Mouse (Mus musculus) stomach, embryonic 14.5 days (tissue): ENCODE data around the gene Atp2b2. TPM values are rescaled to one million over a fixed set of nuclear protein-coding genes. Genes with fewer than 3 reads are reported as not detected.

ENCODE experiments used
- ATAC-seq: fragments of 200-750 bp; cut with Nextera tagmentation; 2 replicates; pipeline ENCODE4 v1.8.0; 2017; ENCODE audit warnings: low read depth, moderate TSS enrichment; ENCODE audit not compliant: insufficient number of reproducible peaks, insufficient read depth, low FRiP score
- H3K27ac ChIP-seq: fragments of 300-500 bp; sonication (generic); 2 replicates; pipeline ENCODE4 v1.5.1; 2014; ENCODE audit warnings: mild to moderate bottlenecking, low read length, moderate library complexity, mixed read lengths
- H3K27me3 ChIP-seq: fragments of 300-500 bp; sonication (generic); 2 replicates; pipeline ENCODE4 v1.6.1; 2014; ENCODE audit warnings: low read length, control low read depth, mixed read lengths; ENCODE audit not compliant: control insufficient read depth, insufficient read depth
- H3K36me3 ChIP-seq: fragments of 300-500 bp; sonication (generic); 2 replicates; pipeline ENCODE4 v1.6.1; 2014; ENCODE audit warnings: mild to moderate bottlenecking, control low read depth, low read length, moderate library complexity, mixed read lengths; ENCODE audit not compliant: control insufficient read depth, insufficient read depth
- H3K4me1 ChIP-seq: fragments of 300-500 bp; sonication (generic); 2 replicates; pipeline ENCODE4 v1.6.1; 2014; ENCODE audit warnings: low read length, control low read depth, mixed read lengths; ENCODE audit not compliant: control insufficient read depth, insufficient read depth
- H3K4me2 ChIP-seq: fragments of 300-500 bp; sonication (generic); replicated peaks from 2 replicates; pipeline ENCODE4 v1.6.1; 2014; ENCODE audit warnings: low read depth, low read length, control low read depth
- H3K4me3 ChIP-seq: fragments of 300-500 bp; sonication (generic); 2 replicates; pipeline ENCODE4 v1.5.1; 2014; ENCODE audit warnings: low read depth, low read length, control low read depth
- H3K9ac ChIP-seq: fragments of 300-500 bp; sonication (generic); replicated peaks from 2 replicates; pipeline ENCODE4 v1.6.1; 2014; ENCODE audit warnings: low read depth, mild to moderate bottlenecking, control low read depth, low read length, moderate library complexity, mixed read lengths
- H3K9me3 ChIP-seq: fragments of 300-500 bp; sonication (generic); 2 replicates; pipeline ENCODE4 v1.6.1; 2016; ENCODE audit warnings: low read depth, low read length, control low read depth; ENCODE audit not compliant: control insufficient read depth
- WGBS: fragments of 180-500 bp; shearing (Covaris S2); extraction: QIAGEN DNeasy Blood & Tissue Kit; methylation state at CpG from one replicate; pipeline ENCODE4 v1.1.7; 2014; 5-methylcytosine and 5-hydroxymethylcytosine counted together
- polyA plus RNA-seq: library from polyadenylated mRNA; unstranded; fragments of >200 nt; fragmentation: Nextera tagmentation; extraction: Ambion mirVana; gene quantifications from 2 replicates; pipeline ENCODE4 v1.2.1, GENCODE M21; 2014

Atp2b2 gene
- polyA plus RNA-seq, 1 experiment from 2014 or later: 2.4 TPM

DNA sequence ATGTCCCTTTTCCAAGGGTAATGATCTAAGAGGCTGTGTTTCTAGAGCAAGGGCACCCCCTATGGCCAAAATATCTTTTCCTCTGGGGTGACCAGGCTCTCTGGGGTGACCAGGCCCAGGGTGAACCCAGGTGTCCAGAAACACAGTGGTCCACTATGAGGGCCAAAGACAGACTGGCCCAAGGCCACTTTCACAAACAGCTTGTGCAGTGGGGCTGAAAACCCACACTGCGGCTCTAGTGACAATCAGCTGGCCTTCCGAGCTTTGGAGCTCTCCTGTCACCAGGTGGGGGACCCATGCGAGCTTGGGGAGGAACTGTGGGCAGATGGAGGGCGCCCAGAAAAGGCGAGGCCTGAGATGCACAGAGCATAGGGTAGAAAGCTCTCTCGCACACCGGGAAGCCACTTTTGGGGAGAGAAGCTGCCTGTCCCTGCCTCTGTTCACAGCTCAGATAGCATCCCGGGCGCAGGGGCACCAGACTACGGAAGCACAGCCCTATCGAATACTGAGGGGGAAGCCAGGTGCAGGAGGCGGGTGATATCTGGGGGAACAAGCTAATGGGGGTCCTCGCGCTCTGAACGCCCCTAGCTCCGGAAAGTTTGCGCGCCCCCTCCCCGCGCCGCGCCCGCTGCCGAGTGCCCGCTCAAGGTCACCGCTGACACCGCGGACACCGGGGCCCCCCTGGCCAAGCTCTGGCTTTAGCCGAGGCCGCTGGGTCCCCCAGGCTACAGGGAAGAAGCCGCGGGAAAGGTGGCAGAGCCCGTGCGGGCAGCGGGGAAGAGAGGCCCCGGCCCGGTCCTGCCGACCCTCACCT, 1.1 kb downstream of the Atp2b2 start:
- 3% methylated on average over 36 of the region's 39 CpGs for WGBS
- Histone ChIP-seq H3K4me2 (peak overlapping the region; percentile 67), H3K27ac (no peak overlapping the region), H3K4me3 (peak overlapping the region; percentile 33), H3K9me3 (no peaks in the 10 kb centered on the region), H3K9ac (no peak overlapping the region), H3K36me3 (no peaks in the 10 kb centered on the region), H3K27me3 (peaks cover 40% of the 10 kb centered on the region), H3K4me1 (no peaks in the 10 kb centered on the region)
- ATAC-seq: no peak

DNA sequence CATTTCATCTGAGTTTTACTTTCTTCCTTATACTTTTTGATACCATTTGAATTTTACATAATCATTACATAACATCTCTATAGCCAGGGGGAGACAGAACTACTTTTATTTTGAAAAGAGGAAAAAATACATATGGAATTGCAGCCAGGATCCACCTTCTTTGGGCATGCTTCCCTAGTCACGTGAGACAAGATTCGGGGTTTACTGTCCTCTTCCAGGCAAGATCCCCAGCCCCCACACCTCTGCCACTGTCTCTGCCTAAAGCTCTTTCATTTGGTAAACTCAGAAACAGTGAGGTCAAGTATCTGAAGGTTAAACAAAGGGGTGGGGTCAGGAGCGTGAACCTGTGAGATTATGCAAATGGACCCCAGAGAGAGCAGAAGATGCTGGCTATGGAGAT, 6.7 kb downstream of the Atp2b2 start:
- Histone ChIP-seq H3K36me3 (no peaks in the 10 kb centered on the region), H3K4me2 (no peak overlapping the region), H3K27ac (no peak overlapping the region), H3K4me3 (no peak overlapping the region), H3K9ac (no peak overlapping the region), H3K9me3 (no peaks in the 10 kb centered on the region), H3K27me3 (peaks cover 13% of the 10 kb centered on the region; the same call in 1 of the 2 replicates), H3K4me1 (no peaks in the 10 kb centered on the region)
- no peak for ATAC-seq
- 46% methylated on average over 3 of the region's 3 CpGs for WGBS

DNA sequence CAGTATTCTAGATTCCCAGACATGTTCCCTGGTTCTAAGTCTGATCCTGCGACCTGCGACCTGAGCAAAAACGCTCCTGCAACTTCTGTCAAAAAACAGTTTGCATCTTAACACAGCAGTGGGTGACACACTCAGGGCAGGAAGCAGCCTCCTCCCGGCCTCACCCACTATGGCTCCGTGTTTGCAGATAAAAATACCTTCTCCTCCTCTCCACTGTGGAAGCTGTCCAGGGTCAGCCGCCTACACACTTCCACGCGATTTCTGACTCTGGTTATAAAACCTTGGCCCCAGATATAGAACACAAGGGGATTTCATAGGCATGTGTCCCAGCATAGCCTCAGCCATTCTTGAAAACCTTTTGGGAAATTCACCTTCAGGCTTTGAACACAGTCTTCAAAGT, 9.6 kb downstream of the Atp2b2 start:
- no peaks in the 10 kb centered on the region for H3K9me3 ChIP-seq
- no peaks in the 10 kb centered on the region for H3K4me1 ChIP-seq
- H3K9ac ChIP-seq: no peak overlapping the region
- no peak overlapping the region for H3K4me2 ChIP-seq
- no peak overlapping the region for H3K27ac ChIP-seq
- 70% methylated on average over 8 of the region's 8 CpGs for WGBS
- no peak overlapping the region for H3K4me3 ChIP-seq
- no peaks in the 10 kb centered on the region for H3K27me3 ChIP-seq
- no peaks in the 10 kb centered on the region for H3K36me3 ChIP-seq
- ATAC-seq: no peak

DNA sequence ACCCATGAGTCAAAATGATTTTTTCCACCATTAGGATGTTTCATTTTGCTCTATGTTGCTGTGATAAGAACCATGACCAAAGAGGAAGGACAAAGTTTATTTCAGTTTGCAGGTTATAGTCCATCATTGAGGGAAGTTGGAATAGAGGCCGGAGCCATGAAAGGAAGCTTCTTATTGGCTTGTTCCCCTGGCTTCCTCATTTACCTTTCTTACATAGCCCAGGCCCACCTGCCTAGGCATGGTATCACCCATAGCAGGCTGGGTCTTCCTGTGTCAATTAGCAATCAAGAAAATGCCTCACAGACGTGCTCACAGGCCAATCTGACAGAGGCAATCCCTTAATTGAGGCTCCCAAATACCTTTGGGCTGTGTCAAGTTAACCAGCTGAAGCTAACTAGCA, 18.6 kb downstream of the Atp2b2 start:
- H3K9me3 ChIP-seq: no peaks in the 10 kb centered on the region
- WGBS: 65% methylated on average over 2 of the region's 2 CpGs
- ATAC-seq: no peak

DNA sequence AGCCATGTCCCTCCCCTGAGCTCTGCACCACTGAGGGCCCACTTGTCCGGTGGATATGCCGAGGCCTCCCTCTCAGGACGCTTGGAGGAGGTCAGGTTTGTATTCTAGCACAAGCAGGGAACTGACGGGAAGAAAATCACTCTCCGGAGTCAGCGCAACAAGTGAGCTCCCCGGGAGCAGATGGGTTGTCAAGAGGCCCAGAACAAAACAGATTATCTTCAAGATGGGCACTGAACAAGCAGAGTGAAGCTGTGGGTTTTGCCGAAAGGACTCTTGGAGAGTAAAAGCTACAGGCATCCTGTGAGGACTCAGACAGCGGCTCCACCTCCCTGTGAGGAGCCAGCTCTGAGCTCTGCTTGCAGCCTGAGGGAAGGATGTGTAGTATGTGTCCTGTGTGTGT, 20.3 kb downstream of the Atp2b2 start:
- WGBS: 82% methylated on average over 9 of the region's 9 CpGs
- no peaks in the 10 kb centered on the region for H3K36me3 ChIP-seq

More for the DNA sequence above, 18.6 kb downstream of the Atp2b2 start:
- Histone ChIP-seq H3K4me1 (no peaks in the 10 kb centered on the region), H3K27ac (no peak overlapping the region), H3K9ac (no peak overlapping the region), H3K4me3 (no peak overlapping the region), H3K27me3 (no peaks in the 10 kb centered on the region), H3K36me3 (no peaks in the 10 kb centered on the region), H3K4me2 (no peak overlapping the region)

DNA sequence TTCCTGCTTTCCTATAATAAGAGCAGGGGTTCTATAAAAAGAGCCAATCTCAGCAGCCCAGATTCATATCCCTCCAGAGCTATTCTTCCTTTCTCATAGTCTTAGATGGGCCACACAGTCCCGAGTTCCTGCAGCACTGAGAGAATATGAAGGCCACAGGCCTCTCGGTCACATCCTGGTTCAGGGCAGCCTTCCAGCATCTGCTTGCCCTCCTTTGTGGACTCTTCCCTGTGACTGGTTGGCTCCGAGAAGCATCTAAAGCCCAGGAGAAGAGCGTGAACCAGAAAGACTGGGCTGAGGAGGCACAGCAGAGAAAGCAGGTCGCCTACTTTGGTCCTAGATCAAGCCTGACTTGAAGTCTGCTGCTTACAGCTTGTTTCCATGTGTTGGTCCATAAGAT, 28.6 kb downstream of the Atp2b2 start:
- no peaks in the 10 kb centered on the region; the same call in 1 of the 2 replicates for H3K4me1 ChIP-seq
- H3K4me2 ChIP-seq: no peak overlapping the region
- no peak overlapping the region for H3K9ac ChIP-seq
- no peaks in the 10 kb centered on the region for H3K36me3 ChIP-seq
- WGBS: 74% methylated on average over 5 of the region's 5 CpGs
- no peak overlapping the region for H3K27ac ChIP-seq
- no peaks in the 10 kb centered on the region for H3K9me3 ChIP-seq
- H3K27me3 ChIP-seq: no peaks in the 10 kb centered on the region
- no peak overlapping the region for H3K4me3 ChIP-seq
- no peak for ATAC-seq

More for the DNA sequence above, 20.3 kb downstream of the Atp2b2 start:
- Histone ChIP-seq H3K9me3 (no peaks in the 10 kb centered on the region), H3K9ac (no peak overlapping the region), H3K4me2 (no peak overlapping the region), H3K27ac (no peak overlapping the region), H3K4me1 (no peaks in the 10 kb centered on the region), H3K27me3 (no peaks in the 10 kb centered on the region), H3K4me3 (no peak overlapping the region)
- no peak for ATAC-seq

DNA sequence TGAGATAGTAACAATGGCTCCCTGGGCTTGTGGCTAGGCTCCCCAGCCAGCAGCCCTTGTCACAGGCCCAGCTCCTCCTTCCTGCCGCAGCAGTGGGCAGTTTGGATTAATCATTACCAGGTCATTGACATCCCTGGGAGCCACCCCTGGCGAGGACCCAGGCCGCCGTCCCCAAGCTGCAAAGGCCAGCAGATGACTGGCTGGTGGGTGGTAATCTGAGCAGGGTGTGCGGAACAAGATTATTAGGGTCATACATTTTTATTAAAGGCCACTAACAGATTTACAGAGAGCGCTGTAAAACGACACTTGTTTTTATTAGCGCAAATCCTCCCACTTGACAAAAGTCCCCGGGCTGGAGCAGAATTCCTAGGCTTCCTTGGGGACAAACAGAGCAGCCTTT, 29.6 kb downstream of the Atp2b2 start:
- Histone ChIP-seq H3K36me3 (no peaks in the 10 kb centered on the region), H3K27me3 (no peaks in the 10 kb centered on the region), H3K9me3 (no peaks in the 10 kb centered on the region), H3K27ac (no peak overlapping the region), H3K4me3 (no peak overlapping the region), H3K4me2 (no peak overlapping the region), H3K9ac (no peak overlapping the region), H3K4me1 (no peaks in the 10 kb centered on the region; the same call in 1 of the 2 replicates)
- 0 out of 2 replicates have a peak, but pooled peaks have one; percentile 46 for ATAC-seq
- WGBS: 7% methylated on average over 9 of the region's 9 CpGs

DNA sequence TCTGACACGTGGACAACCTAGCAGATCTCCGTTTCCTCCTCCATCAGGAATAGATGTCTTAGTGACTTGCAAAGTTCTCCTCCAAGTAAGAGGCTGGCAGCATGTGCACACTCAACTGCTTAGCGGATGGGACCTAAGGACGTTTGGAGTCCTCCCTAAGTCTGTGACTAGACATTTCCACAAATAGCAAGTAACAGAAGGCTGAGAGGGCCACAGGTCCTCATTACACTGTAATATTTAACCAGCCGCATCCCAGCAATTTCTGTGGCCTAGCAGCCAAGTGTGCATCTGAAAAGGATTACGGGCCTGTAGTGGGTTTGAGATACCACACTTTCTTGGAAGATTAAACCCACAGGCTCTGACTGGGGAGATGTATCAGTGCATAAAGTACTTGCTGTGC, 30.4 kb downstream of the Atp2b2 start:
- H3K9ac ChIP-seq: no peak overlapping the region
- no peaks in the 10 kb centered on the region; the same call in 1 of the 2 replicates for H3K4me1 ChIP-seq
- no peak for ATAC-seq
- no peak overlapping the region for H3K4me2 ChIP-seq
- H3K36me3 ChIP-seq: no peaks in the 10 kb centered on the region
- H3K27me3 ChIP-seq: no peaks in the 10 kb centered on the region
- WGBS: 84% methylated on average over 6 of the region's 6 CpGs
- H3K4me3 ChIP-seq: no peak overlapping the region
- H3K9me3 ChIP-seq: no peaks in the 10 kb centered on the region
- no peak overlapping the region for H3K27ac ChIP-seq

DNA sequence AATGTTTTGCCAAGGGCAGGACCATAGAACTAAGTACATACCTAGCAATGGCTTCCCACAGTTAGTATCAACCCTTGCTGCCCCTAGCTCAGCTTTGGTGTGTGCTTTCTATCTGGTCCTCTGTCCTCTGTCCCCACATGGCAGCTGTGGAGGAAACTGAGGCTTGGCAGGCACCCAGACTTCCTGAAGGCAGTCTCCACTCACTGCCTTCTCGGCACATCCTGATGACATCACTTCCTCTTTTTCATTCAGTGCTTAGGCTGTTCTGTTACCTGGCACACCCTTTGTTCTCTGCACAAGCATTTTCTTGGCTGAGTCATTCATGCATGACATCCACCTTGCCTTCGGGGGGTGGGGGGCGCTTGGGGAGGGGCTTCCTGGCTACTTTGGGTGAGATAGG, 38.6 kb downstream of the Atp2b2 start:
- Histone ChIP-seq H3K4me2 (no peak overlapping the region), H3K4me1 (no peaks in the 10 kb centered on the region), H3K9me3 (no peaks in the 10 kb centered on the region), H3K9ac (no peak overlapping the region), H3K4me3 (no peak overlapping the region), H3K36me3 (no peaks in the 10 kb centered on the region), H3K27ac (no peak overlapping the region), H3K27me3 (no peaks in the 10 kb centered on the region)
- no peak for ATAC-seq
- 65% methylated on average over 3 of the region's 3 CpGs for WGBS
